Mouse (Mus musculus): ENCODE measurements around the gene Zfp952. TPM values are rescaled to one million over a fixed set of nuclear protein-coding genes. Genes with fewer than 3 reads are reported as not detected.
A peak's percentile ranks its signal among the peaks of the same experiment; 100 is the strongest.

Gene Zfp952
- 13.4 and 13.7 TPM in 2 replicates for polyA plus RNA-seq (2016; fragmentation: Nextera tagmentation; extraction: Ambion mirVana)

DNA sequence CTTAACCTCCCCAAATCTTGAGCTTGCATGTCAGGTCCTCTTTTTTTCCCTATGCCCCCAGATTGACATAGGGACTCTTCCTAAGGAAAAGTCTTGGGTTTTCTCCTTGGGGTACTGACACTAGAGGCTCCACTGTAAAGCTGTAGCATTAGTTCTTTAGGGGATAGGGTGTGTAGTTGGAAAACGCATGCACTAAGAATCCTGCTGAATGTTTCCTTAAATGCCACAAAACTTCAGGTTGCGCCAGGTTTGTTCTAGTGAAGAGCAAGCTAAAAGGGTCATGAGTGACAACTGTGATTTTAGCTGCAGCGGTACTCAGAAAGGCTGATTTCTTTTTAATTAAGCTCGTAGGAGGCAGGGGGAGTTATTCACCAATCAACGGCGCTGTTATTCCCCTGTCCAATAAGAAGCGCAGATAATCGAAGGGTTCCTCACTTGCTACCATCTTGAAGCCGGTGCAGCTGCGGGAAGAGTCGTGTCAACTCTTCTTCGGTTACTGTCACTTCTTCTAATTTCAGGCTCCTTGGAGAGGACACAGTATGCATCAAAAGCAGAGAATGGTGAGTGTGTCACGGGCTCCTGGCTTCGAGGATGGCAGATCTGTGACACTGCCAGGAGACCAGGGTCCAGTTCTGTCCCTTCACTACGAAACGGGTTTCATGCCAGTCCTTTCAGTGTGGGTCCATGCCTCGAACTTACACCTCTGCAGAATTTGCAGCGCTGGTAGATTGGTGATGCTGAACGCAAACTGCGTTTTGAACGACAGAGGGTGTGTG is at the start of gene Zfp952:
TSS of gene Zfp952 (plus strand) at position 431 of the 776 bp plus-strand sequence.
- Histone ChIP-seq H3K4me1 (peaks cover 10% of the 10 kb centered on the region), H3K27ac (peak within 1 kb of the TSS; percentile 84), H3K9me3 (no peaks in the 10 kb centered on the region), H3K4me3 (peak within 1 kb of the TSS; percentile 73), H3K27me3 (ENCODE audit: poor library complexity, severe bottlenecking) (no peaks in the 10 kb centered on the region), H3K36me3 (replicated peaks) (peaks cover 30% of the 10 kb centered on the region)
- DNase-seq (ENCODE audit: extremely low spot score, low spot score): peak; percentile 71
- WGBS: 2% methylated on average over 21 of the region's 21 CpGs

DNA sequence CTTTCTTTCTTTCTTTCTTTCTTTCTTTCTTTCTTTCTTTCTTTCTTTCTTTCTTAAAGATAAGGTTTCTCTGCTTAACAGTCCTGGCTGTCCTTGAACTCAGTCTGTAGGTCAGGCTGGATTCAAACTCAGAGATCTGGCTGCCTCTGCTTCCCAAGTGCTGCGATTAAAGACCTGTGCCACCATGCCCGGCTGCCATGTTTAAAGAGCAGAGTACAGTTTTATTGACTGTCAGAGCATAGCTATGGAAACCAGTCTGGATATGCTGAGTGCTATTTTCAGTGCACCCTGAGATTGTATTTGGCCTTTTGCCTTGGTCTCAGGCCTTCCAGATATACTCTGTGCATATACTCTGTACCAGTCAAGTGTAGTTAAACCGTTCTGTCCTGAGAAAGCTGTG is 49.3 kb upstream of the Zfp952 start:
- WGBS: 94% methylated on average over 3 of the region's 3 CpGs
- no peaks in the 10 kb centered on the region for H3K27me3 ChIP-seq (ENCODE audit: poor library complexity, severe bottlenecking)

DNA sequence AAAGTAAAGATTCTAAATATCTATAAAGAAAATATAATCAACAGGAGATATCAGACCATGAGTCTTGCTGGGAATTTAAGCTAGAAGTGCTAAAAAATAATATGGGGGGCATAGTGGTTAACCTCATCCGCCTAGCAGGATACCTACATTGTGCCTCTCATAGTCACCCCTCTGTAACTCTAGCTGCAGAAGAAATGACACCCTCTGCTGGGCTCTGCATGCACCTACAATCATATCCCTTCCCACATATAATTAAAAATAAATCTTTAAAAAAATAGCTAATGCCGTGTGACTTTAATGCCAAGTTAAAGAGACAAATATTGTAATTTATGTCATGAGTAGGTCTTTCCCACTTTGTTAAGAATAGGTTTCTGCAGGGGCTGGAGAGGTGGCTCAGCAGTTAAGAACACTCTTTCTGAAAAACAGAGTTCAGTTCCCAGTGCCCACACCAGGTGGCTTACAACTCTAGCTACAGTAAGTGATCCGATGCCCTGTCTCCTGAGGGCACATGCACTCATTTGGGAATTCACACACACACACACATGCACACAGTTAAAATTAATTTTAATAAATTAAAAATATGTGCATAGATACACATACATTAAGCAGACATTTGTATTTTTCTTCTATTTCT is 48.4 kb upstream of the Zfp952 start:
- Histone ChIP-seq H3K36me3 (replicated peaks) (no peaks in the 10 kb centered on the region), H3K4me3 (no peak overlapping the region), H3K27ac (no peak overlapping the region), H3K9me3 (no peaks in the 10 kb centered on the region), H3K4me1 (peaks cover 8% of the 10 kb centered on the region), H3K27me3 (ENCODE audit: poor library complexity, severe bottlenecking) (no peaks in the 10 kb centered on the region)
- no peak for DNase-seq (ENCODE audit: extremely low spot score, low spot score)
- 72% methylated on average over 3 of the region's 3 CpGs for WGBS

More for the DNA sequence above, 49.3 kb upstream of the Zfp952 start:
- Histone ChIP-seq H3K4me1 (peaks cover 8% of the 10 kb centered on the region), H3K4me3 (no peak overlapping the region), H3K9me3 (no peaks in the 10 kb centered on the region), H3K36me3 (replicated peaks) (no peaks in the 10 kb centered on the region), H3K27ac (no peak overlapping the region)
- no peak for DNase-seq (ENCODE audit: extremely low spot score, low spot score)

- peak overlapping the region; percentile 58; the same call in 1 of the 2 replicates for H3K27ac ChIP-seq
- 73% methylated on average over 9 of the region's 9 CpGs for WGBS
- no peak for DNase-seq (ENCODE audit: extremely low spot score, low spot score)
Measured at GRCm38 (mm10) chr17:32946716-32947115, 46.2 kb upstream of the Zfp952 start.

DNA sequence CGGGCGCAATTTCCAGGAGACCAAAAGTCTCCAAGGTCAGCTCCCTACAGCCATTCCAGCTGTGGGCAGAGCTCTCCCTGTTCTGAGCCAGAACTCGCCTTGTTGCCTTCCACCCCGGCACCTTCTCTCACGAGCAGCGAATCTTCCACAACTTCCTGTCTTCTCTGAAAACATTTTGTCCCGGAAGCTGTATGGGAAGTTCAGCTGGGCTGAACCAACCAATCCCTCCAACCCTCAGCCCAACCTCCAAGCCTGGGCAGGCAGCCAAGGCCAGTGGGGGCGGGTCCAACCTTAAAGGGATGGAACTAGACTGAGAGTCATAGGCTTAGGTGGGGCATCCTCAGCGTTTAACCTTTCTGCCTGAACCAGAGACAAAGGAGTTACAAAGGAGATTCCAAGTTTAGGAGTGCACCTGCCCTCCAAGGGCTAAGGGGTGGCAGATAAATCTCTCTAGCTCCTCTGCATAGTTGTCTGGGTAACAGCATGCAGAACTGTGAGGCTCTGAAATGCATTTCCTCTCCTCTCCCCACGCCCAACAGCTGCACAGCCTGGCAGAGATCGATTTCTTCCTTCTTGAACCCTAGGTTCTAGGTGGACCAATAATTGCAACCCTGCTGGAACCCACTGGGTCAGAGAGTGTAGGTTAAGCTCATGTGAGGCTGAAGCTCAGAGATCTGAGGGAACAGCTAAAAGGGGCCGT is 45.6 kb upstream of the Zfp952 start, which contains the start of gene Cyp4f13:
TSS of gene Cyp4f13 (minus strand) at position 188 of the 700 bp plus-strand sequence.
- H3K4me3 ChIP-seq: peak within 1 kb of the TSS; percentile 43

More at GRCm38 (mm10) chr17:32946716-32947115, 46.2 kb upstream of the Zfp952 start:
- peaks cover 8% of the 10 kb centered on the region for H3K4me1 ChIP-seq
- peak overlapping the region; percentile 43 for H3K4me3 ChIP-seq
- H3K36me3 ChIP-seq (replicated peaks): no peaks in the 10 kb centered on the region
- H3K27me3 ChIP-seq (ENCODE audit: poor library complexity, severe bottlenecking): no peaks in the 10 kb centered on the region
- 0 out of 2 replicates have a peak, but pooled peaks cover 3% of the 10 kb centered on the region for H3K9me3 ChIP-seq

GRCm38 (mm10) chr17:32950136-32950535 is 42.8 kb upstream of the Zfp952 start:
- Histone ChIP-seq H3K36me3 (replicated peaks) (no peaks in the 10 kb centered on the region), H3K27me3 (ENCODE audit: poor library complexity, severe bottlenecking) (no peaks in the 10 kb centered on the region), H3K4me3 (no peak overlapping the region), H3K4me1 (peaks cover 8% of the 10 kb centered on the region), H3K27ac (no peak overlapping the region), H3K9me3 (0 out of 2 replicates have a peak, but pooled peaks cover 3% of the 10 kb centered on the region)
- no peak for DNase-seq (ENCODE audit: extremely low spot score, low spot score)
- WGBS: 92% methylated on average over 3 of the region's 3 CpGs

More for the DNA sequence above, 45.6 kb upstream of the Zfp952 start, which contains the start of gene Cyp4f13:
- Histone ChIP-seq H3K27me3 (ENCODE audit: poor library complexity, severe bottlenecking) (no peaks in the 10 kb centered on the region), H3K27ac (peak within 1 kb of the TSS; percentile 58), H3K9me3 (0 out of 2 replicates have a peak, but pooled peaks cover 3% of the 10 kb centered on the region), H3K36me3 (replicated peaks) (no peaks in the 10 kb centered on the region), H3K4me1 (peaks cover 8% of the 10 kb centered on the region)
- 48% methylated on average over 12 of the region's 12 CpGs for WGBS
- DNase-seq (ENCODE audit: extremely low spot score, low spot score): peak; percentile 28

- no peak for DNase-seq (ENCODE audit: extremely low spot score, low spot score)
- no peak overlapping the region for H3K27ac ChIP-seq
- peaks cover 8% of the 10 kb centered on the region for H3K4me1 ChIP-seq
- H3K4me3 ChIP-seq: no peak overlapping the region
- 81% methylated on average over 11 of the region's 11 CpGs for WGBS
- 0 out of 2 replicates have a peak, but pooled peaks cover 3% of the 10 kb centered on the region for H3K9me3 ChIP-seq
- H3K36me3 ChIP-seq (replicated peaks): no peaks in the 10 kb centered on the region
- H3K27me3 ChIP-seq (ENCODE audit: poor library complexity, severe bottlenecking): no peaks in the 10 kb centered on the region
Measured at GRCm38 (mm10) chr17:32951006-32951405, 41.9 kb upstream of the Zfp952 start.

DNA sequence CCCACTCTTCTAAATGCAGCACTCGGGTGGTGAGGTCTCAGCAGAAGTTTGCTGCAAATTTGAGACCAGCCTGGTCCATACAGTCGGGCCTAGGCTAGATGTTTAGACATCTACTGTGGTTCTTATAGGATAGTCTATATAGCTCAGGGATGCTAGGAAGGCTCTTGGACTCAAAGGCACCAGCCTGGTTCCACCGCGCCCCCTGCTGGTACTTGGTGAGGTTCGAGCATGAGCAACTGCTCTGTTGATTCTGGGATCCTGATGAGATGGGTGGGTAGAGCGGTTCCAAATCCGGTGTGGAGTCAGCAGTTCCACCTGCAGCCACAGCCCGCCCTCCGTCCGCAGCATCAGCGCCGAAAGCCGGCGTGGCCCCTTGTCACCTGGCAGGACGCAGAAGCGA is 41.5 kb upstream of the Zfp952 start:
- Histone ChIP-seq H3K27me3 (ENCODE audit: poor library complexity, severe bottlenecking) (no peaks in the 10 kb centered on the region), H3K27ac (no peak overlapping the region), H3K9me3 (0 out of 2 replicates have a peak, but pooled peaks cover 3% of the 10 kb centered on the region), H3K4me1 (peaks cover 8% of the 10 kb centered on the region), H3K36me3 (replicated peaks) (no peaks in the 10 kb centered on the region), H3K4me3 (no peak overlapping the region)
- 31% methylated on average over 16 of the region's 16 CpGs for WGBS
- peak; percentile 59 for DNase-seq (ENCODE audit: extremely low spot score, low spot score)

DNA sequence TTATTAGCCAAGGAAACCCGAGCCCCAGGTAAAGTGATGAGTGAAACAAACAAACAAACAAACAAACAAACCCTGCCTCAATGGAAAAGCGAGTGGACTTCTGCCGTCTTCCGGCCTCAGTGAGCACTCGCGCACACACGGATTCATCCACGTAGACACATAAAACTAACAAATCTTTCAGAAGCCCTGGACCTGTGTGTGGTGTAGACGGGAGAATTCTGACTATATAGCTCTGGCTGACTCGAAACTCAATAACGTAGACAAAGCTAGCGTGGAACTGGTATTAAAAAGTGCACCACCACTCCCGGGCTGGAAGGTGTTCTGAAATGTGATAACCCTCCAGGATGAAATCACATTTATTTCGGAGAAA is 27.7 kb upstream of the Zfp952 start:
- H3K9me3 ChIP-seq: no peaks in the 10 kb centered on the region
- H3K36me3 ChIP-seq (replicated peaks): no peaks in the 10 kb centered on the region
- no peaks in the 10 kb centered on the region for H3K27me3 ChIP-seq (ENCODE audit: poor library complexity, severe bottlenecking)
- WGBS: under 1% methylated on average over 14 of the region's 14 CpGs
- peak overlapping the region; percentile 86 for H3K27ac ChIP-seq
- peak overlapping the region; percentile 87 for H3K4me3 ChIP-seq
- peaks cover 19% of the 10 kb centered on the region for H3K4me1 ChIP-seq
- peak; percentile 16 for DNase-seq (ENCODE audit: extremely low spot score, low spot score)

GRCm38 (mm10) chr17:32965623-32966290 is 27.2 kb upstream of the Zfp952 start, which contains the start of gene Zfp472:
Gene Zfp472 (plus strand): TSS chr17:32965814.
- Histone ChIP-seq H3K4me3 (peak within 1 kb of the TSS; percentile 87), H3K4me1 (peaks cover 19% of the 10 kb centered on the region), H3K36me3 (replicated peaks) (no peaks in the 10 kb centered on the region), H3K9me3 (no peaks in the 10 kb centered on the region), H3K27me3 (ENCODE audit: poor library complexity, severe bottlenecking) (no peaks in the 10 kb centered on the region), H3K27ac (peak within 1 kb of the TSS; percentile 86)
- WGBS: under 1% methylated on average over 33 of the region's 33 CpGs
- DNase-seq (ENCODE audit: extremely low spot score, low spot score): peak; percentile 94

- H3K36me3 ChIP-seq (replicated peaks): peaks cover 70% of the 10 kb centered on the region
- H3K27ac ChIP-seq: no peak overlapping the region
- no peak overlapping the region for H3K4me3 ChIP-seq
- H3K4me1 ChIP-seq: no peaks in the 10 kb centered on the region
- no peaks in the 10 kb centered on the region for H3K27me3 ChIP-seq (ENCODE audit: poor library complexity, severe bottlenecking)
- 94% methylated on average over 4 of the region's 4 CpGs for WGBS
- peaks cover 9% of the 10 kb centered on the region; the same call in 1 of the 2 replicates for H3K9me3 ChIP-seq
- no peak for DNase-seq (ENCODE audit: extremely low spot score, low spot score)
Measured at GRCm38 (mm10) chr17:32981361-32981760, 11.6 kb upstream of the Zfp952 start.

DNA sequence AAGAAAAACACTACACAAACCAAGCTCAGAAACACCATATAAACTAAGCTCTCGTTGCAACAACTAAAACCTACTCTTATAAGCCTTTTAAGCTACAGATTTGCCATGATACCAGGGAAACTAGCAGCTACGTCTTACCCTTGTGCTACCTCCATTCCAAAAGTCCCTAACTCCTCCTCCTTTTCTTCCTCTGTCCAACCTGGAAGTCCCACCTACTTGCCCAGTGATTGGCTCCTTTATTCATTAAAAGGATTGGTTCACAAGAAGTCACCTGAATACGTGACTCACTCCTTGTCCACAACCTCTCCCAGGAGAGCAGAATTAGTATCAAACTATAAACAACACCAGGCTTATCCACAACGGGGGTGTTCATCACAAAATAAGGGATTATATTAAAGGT is 6.6 kb upstream of the Zfp952 start:
- Histone ChIP-seq H3K27ac (no peak overlapping the region), H3K36me3 (replicated peaks) (peaks cover 21% of the 10 kb centered on the region)
- 73% methylated on average over 4 of the region's 4 CpGs for WGBS

More for the DNA sequence above, 6.6 kb upstream of the Zfp952 start:
- no peaks in the 10 kb centered on the region for H3K9me3 ChIP-seq
- H3K27me3 ChIP-seq (ENCODE audit: poor library complexity, severe bottlenecking): no peaks in the 10 kb centered on the region
- H3K4me1 ChIP-seq: no peaks in the 10 kb centered on the region
- H3K4me3 ChIP-seq: no peak overlapping the region
- DNase-seq (ENCODE audit: extremely low spot score, low spot score): no peak

Measured in forebrain, embryonic 10.5 days (tissue).